Mouse (Mus musculus) heart, postnatal 0 days (tissue): ENCODE results near the gene Zfp82. TPM values are rescaled to one million over a fixed set of nuclear protein-coding genes. Genes with fewer than 3 reads are reported as not detected.
"Not testable (repeated sequence)": the region's sequence is repeated elsewhere in the genome, so short reads cannot be mapped to it uniquely, and the experiment has no call there.

Source experiments
- ATAC-seq: fragments of 200-750 bp; cut with Nextera tagmentation; 2 replicates; pipeline ENCODE4 v1.8.0; 2017; ENCODE audit warnings: low read depth, moderate number of reproducible peaks, moderate library complexity; ENCODE audit not compliant: insufficient read depth
- DNase-seq: peaks from one replicate; pipeline ENCODE4 v3.0.0-alpha.2; 2016; ENCODE audit warnings: low spot score
- H3K27ac ChIP-seq: fragments of 300-500 bp; sonication (generic); 2 replicates; pipeline ENCODE4 v1.5.1; 2014; ENCODE audit warnings: low read depth, mild to moderate bottlenecking
- H3K27me3 ChIP-seq: fragments of 300-500 bp; sonication (generic); 2 replicates; pipeline ENCODE4 v1.6.1; 2014; ENCODE audit warnings: low read length, mixed read lengths; ENCODE audit not compliant: control insufficient read depth, insufficient read depth
- H3K36me3 ChIP-seq: fragments of 300-500 bp; sonication (generic); replicated peaks from 2 replicates; pipeline ENCODE4 v1.6.1; 2014; ENCODE audit warnings: low read length, mixed read lengths; ENCODE audit not compliant: control insufficient read depth, insufficient read depth
- H3K4me1 ChIP-seq: fragments of 300-500 bp; sonication (generic); 2 replicates; pipeline ENCODE4 v1.6.1; 2014; ENCODE audit warnings: antibody characterized with exemption; ENCODE audit not compliant: control insufficient read depth, insufficient read depth
- H3K4me2 ChIP-seq: fragments of 300-500 bp; sonication (generic); 2 replicates; pipeline ENCODE4 v1.6.1; 2014; ENCODE audit warnings: low read depth, mild to moderate bottlenecking, low read length, moderate library complexity
- H3K4me3 ChIP-seq: fragments of 300-500 bp; sonication (generic); 2 replicates; pipeline ENCODE4 v1.5.1; 2014; ENCODE audit warnings: low read depth, low read length
- H3K9ac ChIP-seq: fragments of 300-500 bp; sonication (generic); replicated peaks from 2 replicates; pipeline ENCODE4 v1.6.1; 2014; ENCODE audit warnings: low read depth, low read length, mixed read lengths
- H3K9me3 ChIP-seq: fragments of 300-500 bp; sonication (generic); replicated peaks from 2 replicates; pipeline ENCODE4 v1.6.1; 2016; ENCODE audit warnings: low read length; ENCODE audit not compliant: control insufficient read depth
- CTCF ChIP-seq: IDR thresholded peaks from 2 replicates; pipeline ENCODE4 v1.5.1; 2016; ENCODE audit warnings: antibody characterized with exemption, control low read depth, low read depth
- EP300 ChIP-seq: IDR thresholded peaks from 2 replicates; pipeline ENCODE4 v1.6.1; 2016; ENCODE audit warnings: antibody characterized with exemption, low read depth
- WGBS: fragments of 180-500 bp; shearing (Covaris S2); extraction: QIAGEN DNeasy Blood & Tissue Kit; methylation state at CpG from one replicate; pipeline ENCODE4 v1.1.7; 2014; 5-methylcytosine and 5-hydroxymethylcytosine counted together
- polyA plus RNA-seq: library from polyadenylated mRNA; unstranded; fragments of >200 nt; fragmentation: Nextera tagmentation; extraction: Ambion mirVana; gene quantifications from 2 replicates; pipeline ENCODE4 v1.2.1, GENCODE M21; 2015
- total RNA-seq: library from RNA; depleted of rRNA; stranded (reverse); fragments of >200 nt; gene quantifications from 2 replicates; pipeline ENCODE4 v1.2.3, GENCODE M21; 2014; ENCODE audit warnings: low replicate concordance; rRNA removed

Zfp82 gene
- total RNA-seq (0.08 and 0.54 TPM in 2 replicates), polyA plus RNA-seq (1.9 and 2.4 TPM in 2 replicates)

DNA sequence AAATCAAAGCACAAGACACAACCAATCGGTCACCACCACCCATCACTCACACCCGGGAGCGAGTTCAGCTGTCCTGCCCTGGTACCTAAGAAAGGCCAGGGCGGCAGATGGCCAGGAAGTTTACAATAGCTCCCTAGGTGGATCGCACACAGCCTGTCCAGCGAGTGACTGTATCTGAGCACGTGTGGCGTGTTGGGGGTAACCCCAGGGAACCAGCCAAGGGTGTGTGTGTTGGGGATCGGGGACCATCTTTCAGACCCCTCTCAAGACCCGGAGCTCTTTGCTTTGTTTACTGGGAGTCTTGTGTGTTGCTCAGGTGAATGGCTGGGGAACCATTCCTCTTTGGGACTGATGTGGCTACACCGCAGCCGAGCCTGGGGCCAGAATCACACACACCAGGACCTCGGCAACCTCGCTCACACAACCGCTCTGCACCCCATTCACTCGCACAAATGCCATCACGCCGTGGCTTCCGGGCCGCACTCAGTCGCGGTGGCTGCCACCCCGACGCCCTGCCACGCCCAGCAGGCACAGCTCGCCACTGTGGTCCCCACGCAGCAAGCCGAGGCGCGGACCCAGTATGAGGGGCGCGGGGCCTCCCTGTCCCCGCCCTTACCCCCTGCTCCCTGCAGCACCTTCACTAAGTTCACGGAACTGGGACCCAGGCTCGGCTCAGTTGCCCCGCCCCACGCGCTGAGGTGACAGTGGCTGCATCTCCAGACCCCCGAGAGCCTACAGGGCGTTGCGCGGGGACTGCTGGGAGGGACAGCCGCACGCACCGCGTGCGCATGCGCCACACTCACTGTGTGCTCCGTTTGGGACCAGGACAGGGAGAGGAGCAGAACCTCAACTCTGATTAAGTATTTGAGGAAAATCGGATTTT lies at the start of gene Zfp82:
TSS of gene Zfp82 (minus strand) at position 755 of the 883 bp plus-strand sequence.
- WGBS = under 1% methylated on average over 50 of the region's 50 CpGs
- no peaks in the 10 kb centered on the region for H3K9me3 ChIP-seq
- TF ChIP-seq CTCF = no peak
- no peak for TF ChIP-seq EP300
- peak within 1 kb of the TSS; percentile 26; the same call in 1 of the 2 replicates for H3K27ac ChIP-seq
- ATAC-seq = peak; percentile 91
- H3K4me2 ChIP-seq = peak within 1 kb of the TSS; percentile 99
- H3K36me3 ChIP-seq = peaks cover 10% of the 10 kb centered on the region
- H3K9ac ChIP-seq = peak within 1 kb of the TSS; percentile 67
- DNase-seq = peak; percentile 81
- peak within 1 kb of the TSS; percentile 88 for H3K4me3 ChIP-seq
- H3K4me1 ChIP-seq = no peaks in the 10 kb centered on the region
- no peaks in the 10 kb centered on the region for H3K27me3 ChIP-seq

DNA sequence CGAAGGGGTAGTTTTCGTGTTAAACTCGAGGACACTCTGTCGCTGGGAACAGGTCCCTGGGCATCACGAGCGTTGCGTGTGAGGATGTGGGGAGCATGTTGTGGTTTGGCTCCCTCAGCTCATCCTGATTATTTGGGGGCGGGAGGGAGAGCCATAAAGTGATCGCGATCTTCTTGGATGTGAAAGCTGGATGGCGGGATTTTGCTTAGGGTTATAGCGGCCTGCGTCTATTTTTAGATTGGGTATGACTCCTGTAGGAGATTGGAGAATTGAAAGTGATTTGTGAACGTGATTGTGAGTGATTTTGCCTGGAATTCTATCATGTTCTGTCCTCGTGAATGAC lies 49.5 kb upstream of the Zfp82 start:
- Histone ChIP-seq H3K4me2 (peak overlapping the region; percentile 99), H3K9me3 (no peaks in the 10 kb centered on the region), H3K27me3 (no peaks in the 10 kb centered on the region), H3K4me1 (0 out of 2 replicates have a peak, but pooled peaks cover 4% of the 10 kb centered on the region), H3K36me3 (peaks cover 19% of the 10 kb centered on the region), H3K9ac (peak overlapping the region; percentile 81), H3K27ac (peak overlapping the region; percentile 85), H3K4me3 (peak overlapping the region; percentile 92)
- DNase-seq = no peak
- peak; percentile 37; the same call in 1 of the 2 replicates for ATAC-seq
- TF ChIP-seq EP300 (no peak), CTCF (no peak)
- under 1% methylated on average over 15 of the region's 15 CpGs for WGBS

DNA sequence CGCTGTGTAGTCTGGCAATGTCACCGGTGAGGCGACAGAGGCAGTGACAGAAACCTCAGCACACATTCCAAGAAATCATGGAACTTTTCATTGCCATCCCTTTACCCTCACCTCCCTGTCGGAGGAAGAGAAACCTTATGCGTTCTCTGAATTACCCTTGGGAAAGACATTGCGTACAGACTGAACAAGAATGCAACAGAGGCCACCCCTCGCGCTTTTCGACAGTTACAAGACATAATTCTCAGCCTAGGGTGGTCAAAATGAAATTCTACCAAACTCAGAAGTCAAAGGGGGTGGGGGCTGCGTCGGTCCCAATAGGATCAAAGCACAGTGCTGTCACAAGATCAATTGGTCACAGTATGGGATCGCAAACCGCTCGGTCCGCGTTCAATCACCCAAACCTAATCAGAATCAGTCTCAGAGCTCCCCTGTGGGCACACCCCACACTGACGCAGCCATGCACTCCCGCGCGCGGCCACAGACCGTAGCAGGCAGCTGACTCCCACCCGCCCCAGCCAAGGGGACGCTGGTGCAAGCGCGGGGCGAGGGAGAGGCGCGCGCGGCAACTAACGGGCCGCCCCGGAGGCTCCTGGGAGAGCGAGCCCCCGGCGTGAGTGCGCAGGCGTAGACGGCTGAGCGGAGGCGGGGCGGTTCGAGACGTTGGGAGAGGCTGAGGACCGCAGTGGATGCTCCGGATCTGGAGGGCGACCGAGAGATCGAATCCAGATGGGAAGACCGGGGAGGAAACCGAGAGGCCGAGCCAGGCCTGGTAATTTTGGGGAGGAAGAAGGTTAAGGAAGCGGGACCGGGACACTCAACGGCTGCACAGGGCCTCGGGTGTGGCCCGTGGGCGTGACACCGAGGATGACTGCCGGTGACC lies 48.8 kb upstream of the Zfp82 start, which contains the start of gene Zfp382:
TSS of gene Zfp382 (plus strand) at position 635 of the 880 bp plus-strand sequence.
- Histone ChIP-seq H3K9me3 (no peaks in the 10 kb centered on the region), H3K4me3 (peak within 1 kb of the TSS; percentile 92), H3K4me1 (0 out of 2 replicates have a peak, but pooled peaks cover 4% of the 10 kb centered on the region), H3K27ac (peak within 1 kb of the TSS; percentile 85), H3K27me3 (no peaks in the 10 kb centered on the region), H3K9ac (peak within 1 kb of the TSS; percentile 81), H3K4me2 (peak within 1 kb of the TSS; percentile 99), H3K36me3 (peaks cover 13% of the 10 kb centered on the region)
- WGBS = under 1% methylated on average over 60 of the region's 61 CpGs
- TF ChIP-seq CTCF (no peak), EP300 (no peak)
- ATAC-seq = peak; percentile 97
- DNase-seq = peak; percentile 93

DNA sequence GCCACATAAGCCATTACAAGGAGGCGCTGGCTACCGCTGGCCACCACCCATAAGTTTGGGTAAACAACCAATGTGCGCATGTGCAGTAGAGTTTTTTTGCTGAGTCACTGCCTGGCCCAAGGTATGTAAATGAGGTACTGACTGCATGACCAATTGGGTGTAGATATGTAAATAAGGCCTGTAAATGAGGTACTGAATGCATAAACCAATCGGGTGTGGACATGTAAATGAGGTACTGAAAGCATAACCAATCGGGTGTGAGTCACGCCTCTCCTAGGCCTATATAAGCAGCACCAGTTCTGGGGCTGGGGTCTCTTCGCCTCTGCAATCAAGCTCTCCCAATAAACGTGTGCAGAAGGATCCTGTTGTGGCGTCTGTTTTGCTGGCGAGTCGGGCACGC lies 45.2 kb upstream of the Zfp82 start:
- not testable (repeated sequence) for H3K27me3 ChIP-seq, H3K4me2 ChIP-seq, H3K9me3 ChIP-seq, H3K4me3 ChIP-seq, ATAC-seq, H3K36me3 ChIP-seq, H3K9ac ChIP-seq, H3K4me1 ChIP-seq, DNase-seq, H3K27ac ChIP-seq
- WGBS = 91% methylated on average over 12 of the region's 12 CpGs

DNA sequence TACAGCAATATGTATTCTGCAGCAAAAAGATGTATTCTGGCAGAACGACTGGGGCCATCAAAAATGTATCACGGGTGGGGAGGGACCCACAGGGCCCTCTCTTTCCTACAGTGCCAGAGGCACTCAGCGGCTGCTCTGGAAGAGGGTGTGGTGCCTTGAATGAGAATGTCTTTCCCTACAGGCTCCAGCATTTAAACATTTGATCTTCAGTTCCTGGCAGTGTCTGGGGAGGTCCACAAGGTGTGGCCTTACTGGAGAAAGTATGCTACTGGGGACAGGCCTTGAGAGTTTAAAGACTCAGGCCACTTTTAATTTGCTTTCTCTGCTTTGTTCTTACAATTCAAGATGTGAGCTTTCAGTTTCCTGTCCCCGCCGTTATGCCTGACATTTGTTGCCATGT lies 43.4 kb upstream of the Zfp82 start:
- 93% methylated on average over 5 of the region's 5 CpGs for WGBS
- H3K27ac ChIP-seq = no peak overlapping the region
- TF ChIP-seq EP300 (no peak), CTCF (no peak)
- no peaks in the 10 kb centered on the region for H3K27me3 ChIP-seq
- DNase-seq (no peak), ATAC-seq (no peak)
- H3K9ac ChIP-seq = no peak overlapping the region
- H3K36me3 ChIP-seq = no peaks in the 10 kb centered on the region
- no peak overlapping the region for H3K4me2 ChIP-seq
- no peak overlapping the region for H3K4me3 ChIP-seq
- no peaks in the 10 kb centered on the region for H3K4me1 ChIP-seq
- 0 out of 2 replicates have a peak, but pooled peaks cover 3% of the 10 kb centered on the region for H3K9me3 ChIP-seq
